Mouse (Mus musculus) large intestine, adult 2 months (tissue): Measurements from ENCODE around the gene Rps6ka2. TPM values are rescaled to one million over a fixed set of nuclear protein-coding genes. Genes with fewer than 3 reads are reported as not detected.
"Not testable (repeated sequence)": the region's sequence is repeated elsewhere in the genome, so short reads cannot be mapped to it uniquely, and the experiment has no call there.

ENCODE experiments used
- DNase-seq: peaks from one replicate; pipeline ENCODE4 v3.0.0-alpha.2; 2012; ENCODE audit warnings: low read depth, low spot score
- WGBS: fragments of 180-500 bp; shearing (Covaris S2); methylation state at CpG from one replicate; pipeline ENCODE4 v1.1.7; 2018; 5-methylcytosine and 5-hydroxymethylcytosine counted together
- polyA plus RNA-seq: library from polyadenylated mRNA; depleted of rRNA; stranded (reverse); fragments of >200 nt; gene quantifications from 2 replicates; pipeline ENCODE4 v1.2.3, GENCODE M21; 2012; rRNA removed

The Rps6ka2 gene
- polyA plus RNA-seq, result 2.3 and 2.9 TPM in 2 replicates

- peak; percentile 81 for DNase-seq
- WGBS, result under 1% methylated on average over 56 of the region's 56 CpGs
These were observed at the start of gene Rps6ka2 for GRCm38 (mm10) chr17:7169627-7170303. Gene Rps6ka2 (plus strand): TSS chr17:7170115.

GRCm38 (mm10) chr17:7120835-7121234 lies 49.1 kb upstream of the Rps6ka2 start:
- 87% methylated on average over 3 of the region's 3 CpGs for WGBS
- DNase-seq, result not testable (repeated sequence)

- 66% methylated on average over 11 of the region's 11 CpGs for WGBS
- not testable (repeated sequence) for DNase-seq
These were observed 47.4 kb upstream of the Rps6ka2 start for GRCm38 (mm10) chr17:7122554-7122953.

- 63% methylated on average over 8 of the region's 10 CpGs for WGBS
These were observed 43.4 kb upstream of the Rps6ka2 start for GRCm38 (mm10) chr17:7126475-7126874.

GRCm38 (mm10) chr17:7134002-7134401 lies 35.9 kb upstream of the Rps6ka2 start:
- not testable (repeated sequence) for DNase-seq
- no CpG with 5 or more reads among the region's 7 CpGs for WGBS

More at GRCm38 (mm10) chr17:7126475-7126874, 43.4 kb upstream of the Rps6ka2 start:
- DNase-seq, result not testable (repeated sequence)

GRCm38 (mm10) chr17:7135277-7135676 lies 34.6 kb upstream of the Rps6ka2 start:
- WGBS, result 82% methylated on average over 7 of the region's 8 CpGs
- not testable (repeated sequence) for DNase-seq

- whole genome bisulfite sequencing, result 75% methylated on average over 21 of the region's 21 CpGs
- no peak for DNase-seq
These were observed 31.6 kb upstream of the Rps6ka2 start for GRCm38 (mm10) chr17:7138186-7138925.

GRCm38 (mm10) chr17:7140399-7141174 lies 29.3 kb upstream of the Rps6ka2 start:
- no peak for DNase-seq
- WGBS, result 79% methylated on average over 10 of the region's 10 CpGs

GRCm38 (mm10) chr17:7142367-7142766 lies 27.5 kb upstream of the Rps6ka2 start:
- WGBS, result 46% methylated on average over 4 of the region's 4 CpGs
- no peak for DNase-seq

- WGBS, result 70% methylated on average over 7 of the region's 7 CpGs
- no peak for DNase-seq
These were observed 25.9 kb upstream of the Rps6ka2 start for GRCm38 (mm10) chr17:7143885-7144518.

GRCm38 (mm10) chr17:7145373-7146058 lies 24.4 kb upstream of the Rps6ka2 start:
- 38% methylated on average over 9 of the region's 9 CpGs for WGBS
- DNase-seq, result no peak

- WGBS, result 67% methylated on average over 7 of the region's 7 CpGs
- no peak for DNase-seq
These were observed 23.4 kb upstream of the Rps6ka2 start for GRCm38 (mm10) chr17:7146479-7146878.

- 53% methylated on average over 12 of the region's 12 CpGs for WGBS
- DNase-seq, result no peak
These were observed 22.0 kb upstream of the Rps6ka2 start for GRCm38 (mm10) chr17:7147920-7148321.

- no peak for DNase-seq
- 94% methylated on average over 11 of the region's 11 CpGs for WGBS
These were observed 20.4 kb upstream of the Rps6ka2 start for GRCm38 (mm10) chr17:7149328-7150195.

- DNase-seq, result no peak
- whole genome bisulfite sequencing, result 73% methylated on average over 6 of the region's 6 CpGs
These were observed 18.3 kb upstream of the Rps6ka2 start for GRCm38 (mm10) chr17:7151446-7152100.

GRCm38 (mm10) chr17:7152662-7153061 lies 17.3 kb upstream of the Rps6ka2 start:
- DNase-seq, result no peak
- 88% methylated on average over 7 of the region's 7 CpGs for WGBS

GRCm38 (mm10) chr17:7163955-7164354 lies 6.0 kb upstream of the Rps6ka2 start:
- 54% methylated on average over 3 of the region's 3 CpGs for WGBS
- DNase-seq, result no peak

- WGBS, result 90% methylated on average over 7 of the region's 7 CpGs
- no peak for DNase-seq
These were observed 4.4 kb upstream of the Rps6ka2 start for GRCm38 (mm10) chr17:7165524-7165923.
